Mouse (Mus musculus) intestine, embryonic 14.5 days (tissue): ENCODE measurements at regions not wholly inside any gene's neighbourhood (a gene's known extent, or its start where the extent isn't known, plus 50 kb on each side); places are given as distances from the start of the nearest gene placed in this dataset.

ENCODE experiments used
- ATAC-seq: fragments of 200-750 bp; cut with Nextera tagmentation; replicated peaks from 2 replicates; pipeline ENCODE4 v1.8.0; 2017; ENCODE audit warnings: low read depth, moderate number of reproducible peaks, moderate TSS enrichment, moderate library complexity; ENCODE audit not compliant: low FRiP score, low TSS enrichment
- DNase-seq: peaks from one replicate; pipeline ENCODE4 v3.0.0-alpha.2; 2018; ENCODE audit warnings: low spot score
- H3K27ac ChIP-seq: fragments of 300-500 bp; sonication (generic); 2 replicates; pipeline ENCODE4 v1.5.1; 2014; ENCODE audit warnings: low read depth, mild to moderate bottlenecking, control low read depth
- H3K27me3 ChIP-seq: fragments of 300-500 bp; sonication (generic); replicated peaks from 2 replicates; pipeline ENCODE4 v1.6.1; 2014; ENCODE audit warnings: low read length, control low read depth; ENCODE audit not compliant: control insufficient read depth, insufficient read depth
- H3K36me3 ChIP-seq: fragments of 300-500 bp; sonication (generic); 2 replicates; pipeline ENCODE4 v1.6.1; 2014; ENCODE audit warnings: low read length, control low read depth; ENCODE audit not compliant: control insufficient read depth, insufficient read depth
- H3K4me1 ChIP-seq: fragments of 300-500 bp; sonication (generic); replicated peaks from 2 replicates; pipeline ENCODE4 v1.6.1; 2014; ENCODE audit warnings: low read length, control low read depth, mixed read lengths; ENCODE audit not compliant: control insufficient read depth, insufficient read depth
- H3K4me2 ChIP-seq: fragments of 300-500 bp; sonication (generic); 2 replicates; pipeline ENCODE4 v1.6.1; 2014; ENCODE audit warnings: low read length
- H3K4me3 ChIP-seq: fragments of 300-500 bp; sonication (generic); 2 replicates; pipeline ENCODE4 v1.5.1; 2014; ENCODE audit warnings: low read depth, low read length, control low read depth, mixed read lengths
- H3K9ac ChIP-seq: fragments of 300-500 bp; sonication (generic); 2 replicates; pipeline ENCODE4 v1.6.1; 2014; ENCODE audit warnings: mild to moderate bottlenecking, low read length
- H3K9me3 ChIP-seq: fragments of 300-500 bp; sonication (generic); 2 replicates; pipeline ENCODE4 v1.6.1; 2016; ENCODE audit warnings: low read length, control low read depth; ENCODE audit not compliant: control insufficient read depth
- WGBS: fragments of 180-500 bp; shearing (Covaris S2); extraction: QIAGEN DNeasy Blood & Tissue Kit; methylation state at CpG from one replicate; pipeline ENCODE4 v1.1.7; 2014; 5-methylcytosine and 5-hydroxymethylcytosine counted together

GRCm38 (mm10) chr13:30484527-30485185 is 60.5 kb downstream of the Uqcrfs1 start:
- Histone ChIP-seq H3K36me3 (no peaks in the 10 kb centered on the region), H3K4me1 (no peaks in the 10 kb centered on the region), H3K9me3 (no peaks in the 10 kb centered on the region), H3K4me3 (no peak overlapping the region), H3K27ac (0 out of 2 replicates have a peak overlapping the region, but pooled peaks have one; percentile 1), H3K4me2 (no peak overlapping the region), H3K27me3 (no peaks in the 10 kb centered on the region), H3K9ac (no peak overlapping the region)
- DNase-seq (peak; percentile 50), ATAC-seq (no peak)
- 40% methylated on average over 13 of the region's 13 CpGs for WGBS

GRCm38 (mm10) chr13:30479128-30479666 is 66.0 kb downstream of the Uqcrfs1 start:
- WGBS = 28% methylated on average over 6 of the region's 6 CpGs
- no peak overlapping the region for H3K27ac ChIP-seq
- H3K9ac ChIP-seq = no peak overlapping the region
- DNase-seq = no peak
- no peaks in the 10 kb centered on the region for H3K4me1 ChIP-seq
- ATAC-seq = no peak
- H3K4me2 ChIP-seq = no peak overlapping the region
- H3K36me3 ChIP-seq = no peaks in the 10 kb centered on the region
- H3K4me3 ChIP-seq = no peak overlapping the region
- H3K27me3 ChIP-seq = no peaks in the 10 kb centered on the region
- no peaks in the 10 kb centered on the region for H3K9me3 ChIP-seq

GRCm38 (mm10) chr13:30478556-30478955 is 66.6 kb downstream of the Uqcrfs1 start:
- ATAC-seq (no peak), DNase-seq (no peak)
- H3K4me1 ChIP-seq = no peaks in the 10 kb centered on the region
- WGBS = 45% methylated on average over 2 of the region's 2 CpGs
- no peaks in the 10 kb centered on the region for H3K36me3 ChIP-seq
- no peak overlapping the region for H3K9ac ChIP-seq
- no peaks in the 10 kb centered on the region for H3K27me3 ChIP-seq
- no peak overlapping the region for H3K4me3 ChIP-seq
- no peak overlapping the region for H3K27ac ChIP-seq
- no peaks in the 10 kb centered on the region for H3K9me3 ChIP-seq
- no peak overlapping the region for H3K4me2 ChIP-seq

GRCm38 (mm10) chr13:30471300-30471699 is 73.9 kb downstream of the Uqcrfs1 start:
- no peak for DNase-seq
- Histone ChIP-seq H3K9me3 (no peaks in the 10 kb centered on the region), H3K4me1 (peaks cover 5% of the 10 kb centered on the region; the same call in 1 of the 2 replicates), H3K27ac (no peak overlapping the region), H3K36me3 (no peaks in the 10 kb centered on the region), H3K4me3 (no peak overlapping the region), H3K4me2 (no peak overlapping the region), H3K27me3 (no peaks in the 10 kb centered on the region), H3K9ac (no peak overlapping the region)
- ATAC-seq = no peak
- 49% methylated on average over 5 of the region's 5 CpGs for WGBS

GRCm38 (mm10) chr13:30467104-30467503 is 78.1 kb downstream of the Uqcrfs1 start:
- Histone ChIP-seq H3K9me3 (no peaks in the 10 kb centered on the region), H3K4me1 (peaks cover 5% of the 10 kb centered on the region; the same call in 1 of the 2 replicates), H3K27ac (no peak overlapping the region), H3K9ac (no peak overlapping the region), H3K36me3 (no peaks in the 10 kb centered on the region), H3K4me2 (no peak overlapping the region), H3K27me3 (no peaks in the 10 kb centered on the region), H3K4me3 (no peak overlapping the region)
- 47% methylated on average over 1 of the region's 1 CpGs for WGBS
- ATAC-seq (no peak), DNase-seq (no peak)

GRCm38 (mm10) chr13:30465439-30465838 is 79.7 kb downstream of the Uqcrfs1 start:
- H3K27ac ChIP-seq = no peak overlapping the region
- no peak overlapping the region for H3K4me2 ChIP-seq
- no peaks in the 10 kb centered on the region for H3K4me1 ChIP-seq
- no peak overlapping the region for H3K4me3 ChIP-seq
- H3K36me3 ChIP-seq = no peaks in the 10 kb centered on the region
- ATAC-seq (no peak), DNase-seq (no peak)
- no peaks in the 10 kb centered on the region for H3K9me3 ChIP-seq
- WGBS = 48% methylated on average over 5 of the region's 5 CpGs
- H3K9ac ChIP-seq = no peak overlapping the region
- no peaks in the 10 kb centered on the region for H3K27me3 ChIP-seq

- 67% methylated on average over 8 of the region's 8 CpGs for WGBS
- no peak for ATAC-seq
- H3K4me3 ChIP-seq = no peak overlapping the region
- H3K27ac ChIP-seq = no peak overlapping the region
- no peaks in the 10 kb centered on the region for H3K4me1 ChIP-seq
- H3K9me3 ChIP-seq = no peaks in the 10 kb centered on the region
- no peak overlapping the region for H3K4me2 ChIP-seq
- H3K27me3 ChIP-seq = no peaks in the 10 kb centered on the region
- H3K36me3 ChIP-seq = no peaks in the 10 kb centered on the region
- no peak overlapping the region for H3K9ac ChIP-seq
- DNase-seq = no peak
Observed at GRCm38 (mm10) chr13:30455278-30455681, 89.9 kb downstream of the Uqcrfs1 start.

GRCm38 (mm10) chr13:30452126-30452525 is 93.0 kb downstream of the Uqcrfs1 start:
- H3K4me2 ChIP-seq = no peak overlapping the region
- ATAC-seq (no peak), DNase-seq (no peak)
- H3K27me3 ChIP-seq = no peaks in the 10 kb centered on the region
- H3K9ac ChIP-seq = no peak overlapping the region
- H3K4me1 ChIP-seq = no peaks in the 10 kb centered on the region
- 64% methylated on average over 2 of the region's 2 CpGs for WGBS
- no peak overlapping the region for H3K4me3 ChIP-seq
- no peaks in the 10 kb centered on the region for H3K36me3 ChIP-seq
- H3K27ac ChIP-seq = no peak overlapping the region
- no peaks in the 10 kb centered on the region for H3K9me3 ChIP-seq

- DNase-seq (no peak), ATAC-seq (no peak)
- no peak overlapping the region for H3K27ac ChIP-seq
- no peak overlapping the region for H3K4me3 ChIP-seq
- 64% methylated on average over 4 of the region's 4 CpGs for WGBS
- no peak overlapping the region for H3K4me2 ChIP-seq
- H3K4me1 ChIP-seq = no peaks in the 10 kb centered on the region
- no peaks in the 10 kb centered on the region for H3K9me3 ChIP-seq
- no peak overlapping the region for H3K9ac ChIP-seq
- no peaks in the 10 kb centered on the region for H3K27me3 ChIP-seq
- no peaks in the 10 kb centered on the region for H3K36me3 ChIP-seq
Observed at GRCm38 (mm10) chr13:30448895-30449294, 96.3 kb downstream of the Uqcrfs1 start.
